Mouse (Mus musculus) ES-E14 (cell line): ENCODE data around the gene Rps6ka5. TPM values are rescaled to one million over a fixed set of nuclear protein-coding genes. Genes with fewer than 3 reads are reported as not detected.

Source experiments
- DNase-seq: peaks from one replicate; pipeline ENCODE4 v3.0.0-alpha.2; 2013; ENCODE audit warnings: low read depth, low spot score
- H3K27ac ChIP-seq: 2 replicates; pipeline ENCODE4 v1.5.1; 2012; ENCODE audit warnings: low read depth, mild to moderate bottlenecking, low read length, moderate library complexity, mixed read lengths; ENCODE audit not compliant: poor library complexity, insufficient read depth, severe bottlenecking
- H3K36me3 ChIP-seq: 2 replicates; pipeline ENCODE4 v1.6.1; 2012; ENCODE audit warnings: mild to moderate bottlenecking, low read length, moderate library complexity, mixed read lengths; ENCODE audit not compliant: control insufficient read depth, poor library complexity, insufficient read depth, severe bottlenecking
- H3K4me1 ChIP-seq, 2 experiments: fragments of 150-350 bp in 1 of 2; sonication (generic) in 1 of 2; 2 replicates each; pipeline ENCODE4 v1.6.1; 2012; ENCODE audit warnings: low read length in 2 of 2, mild to moderate bottlenecking in 1 of 2, mixed read lengths in 1 of 2; ENCODE audit not compliant: control insufficient read depth in 2 of 2, insufficient read depth in 2 of 2, poor library complexity in 1 of 2
- H3K4me3 ChIP-seq, 2 experiments: fragments of 150-350 bp in 1 of 2; sonication (generic) in 1 of 2; 2 replicates each; pipeline ENCODE4 v1.5.1; 2012; ENCODE audit warnings: low read length in 2 of 2, low read depth in 1 of 2, mild to moderate bottlenecking in 1 of 2, mixed read lengths in 1 of 2; ENCODE audit not compliant: insufficient read depth in 1 of 2, poor library complexity in 1 of 2, severe bottlenecking in 1 of 2
- H3K9ac ChIP-seq: 2 replicates; pipeline ENCODE4 v1.6.1; 2012; ENCODE audit warnings: low read depth, mild to moderate bottlenecking, low read length, mixed read lengths; ENCODE audit not compliant: poor library complexity, insufficient read depth, severe bottlenecking
- H3K9me3 ChIP-seq: fragments of 150-350 bp; sonication (generic); 2 replicates; pipeline ENCODE4 v1.6.1; 2012; ENCODE audit warnings: low read depth, mild to moderate bottlenecking, low read length; ENCODE audit not compliant: control insufficient read depth, insufficient read depth
- CHD2 ChIP-seq: IDR thresholded peaks from 2 replicates; pipeline ENCODE4 v1.6.1; 2014; ENCODE audit warnings: mild to moderate bottlenecking, low read depth, low read length, inconsistent platforms
- HCFC1 ChIP-seq: IDR thresholded peaks from 2 replicates; pipeline ENCODE4 v1.6.1; 2012; ENCODE audit warnings: low read length, inconsistent platforms, borderline replicate concordance; ENCODE audit not compliant: insufficient read depth
- MAFK ChIP-seq: IDR thresholded peaks from 2 replicates; pipeline ENCODE4 v1.6.1; 2014; ENCODE audit warnings: mild to moderate bottlenecking, low read depth, low read length, inconsistent platforms; ENCODE audit not compliant: insufficient read depth
- ZC3H11A ChIP-seq: IDR thresholded peaks from 2 replicates; pipeline ENCODE4 v1.6.1; 2012; ENCODE audit warnings: low read depth, mild to moderate bottlenecking, inconsistent platforms, low read length, borderline replicate concordance
- ZNF384 ChIP-seq: IDR thresholded peaks from 2 replicates; pipeline ENCODE4 v1.6.1; 2012; ENCODE audit warnings: low read depth, low read length, inconsistent platforms
- in situ Hi-C, 2 experiments: fragments of 600-800 bp; cut with MboI; formaldehyde crosslinking; loops; one replicate each; pipeline ENCODE4 v1.15.1; 2025; ENCODE audit warnings: low sequenced_read_pairs in 2 of 2, inconsistent platforms in 1 of 2; ENCODE audit not compliant: unreplicated experiment in 2 of 2
- total RNA-seq: library from RNA; depleted of rRNA; stranded (reverse); fragments of 300-350 nt; gene quantifications from 2 replicates; pipeline ENCODE4 v1.2.3, GENCODE M21; 2012; rRNA removed

Gene Rps6ka5
- total RNA-seq, 1 experiment, result 5.5 TPM

- H3K9ac ChIP-seq, result no peak overlapping the region
- in situ Hi-C loops, result no loop called here
- no peak overlapping the region for H3K27ac ChIP-seq
- H3K9me3 ChIP-seq, result no peaks in the 10 kb centered on the region
- DNase-seq, result no peak
- no peak overlapping the region for H3K4me3 ChIP-seq
- H3K36me3 ChIP-seq, result peaks cover 20% of the 10 kb centered on the region
- TF ChIP-seq MAFK (no peak), HCFC1 (no peak), ZC3H11A (no peak), ZNF384 (no peak), CHD2 (no peak)
- peaks cover 0 to 6% of the 10 kb centered on the region in 2 experiments; a peak in 1 of 4 replicates for H3K4me1 ChIP-seq
These were observed 227.3 kb downstream of the Rps6ka5 start for GRCm38 (mm10) chr12:100499469-100499868.

Other genes starting within 250 kb of the Rps6ka5 start
- gene Ttc7b, start 206.2 kb downstream of the Rps6ka5 start, total RNA-seq, result 19.0 and 24.0 TPM in 2 replicates
- 6.2 and 20.9 TPM in 2 replicates for gene Dglucy, start 52.1 kb upstream of the Rps6ka5 start, total RNA-seq
- 0.49 and 0.58 TPM in 2 replicates for gene Gpr68, start 181.2 kb upstream of the Rps6ka5 start, total RNA-seq